18 mouse cellular contexts compared by ENCODE assay signal in the genomic region with DNA sequence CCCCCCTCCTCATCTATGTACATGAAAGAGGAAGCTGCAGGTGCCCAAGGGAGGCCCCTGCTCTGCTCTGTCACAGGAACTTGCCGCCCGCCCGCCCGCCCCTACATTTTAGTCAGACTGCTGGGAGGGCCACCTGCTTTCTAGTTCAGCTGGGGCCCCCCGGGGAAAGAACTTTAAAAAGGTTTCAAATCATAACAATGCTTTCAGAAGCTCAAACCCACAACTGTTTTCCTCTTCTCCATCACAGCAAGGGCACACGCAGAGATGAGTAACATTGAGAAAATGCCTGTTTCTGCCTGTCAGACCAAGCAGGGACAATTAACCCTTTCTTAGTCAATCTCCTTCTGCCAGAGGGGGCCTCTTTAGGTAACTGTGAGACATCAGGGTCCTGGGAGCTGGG. TPM values are rescaled to one million over a fixed set of nuclear protein-coding genes. Genes with fewer than 3 reads are reported as not detected.
"Had no signal": no experiment of that assay in that cellular context is flagged by ENCODE, and none has a peak within 500 bp of the region (broad histone marks: within the 10 kb centered on the region; RNA-seq: fewer than 3 reads in every experiment).

No protein-coding gene starts in this region.

- H3K9ac ChIP-seq: limb, embryonic 15.5 days; liver, embryonic 13.5 days; liver, embryonic 15.5 days; lung, embryonic 14.5 days; midbrain, embryonic 12.5 days; midbrain, embryonic 15.5 days; neural tube, embryonic 12.5 days; stomach, embryonic 15.5 days had no signal

- ATAC-seq: midbrain, embryonic 15.5 days had no signal

- H3K27me3 ChIP-seq: limb, embryonic 15.5 days; liver, embryonic 13.5 days; liver, embryonic 15.5 days; midbrain, embryonic 12.5 days; midbrain, embryonic 15.5 days; neural tube, embryonic 12.5 days; stomach, embryonic 15.5 days had no signal

- H3K27ac ChIP-seq: limb, embryonic 15.5 days; liver, embryonic 13.5 days; liver, embryonic 15.5 days; macrophage; midbrain, embryonic 12.5 days; midbrain, embryonic 15.5 days; neural tube, embryonic 12.5 days; stomach, embryonic 15.5 days; stomach, postnatal 0 days had no signal

- H3K9me3 ChIP-seq: limb, embryonic 15.5 days; liver, embryonic 13.5 days; liver, embryonic 15.5 days; megakaryocyte, embryonic 14.5 days; midbrain, embryonic 12.5 days; midbrain, embryonic 15.5 days; neural tube, embryonic 12.5 days; stomach, embryonic 15.5 days had no signal

- H3K36me3 ChIP-seq: limb, embryonic 15.5 days; liver, embryonic 13.5 days; liver, embryonic 15.5 days; midbrain, embryonic 12.5 days; midbrain, embryonic 15.5 days; neural tube, embryonic 12.5 days; stomach, embryonic 15.5 days had no signal

- H3K4me1 ChIP-seq: limb, embryonic 15.5 days; liver, embryonic 13.5 days; liver, embryonic 15.5 days; megakaryocyte, embryonic 14.5 days; neural tube, embryonic 12.5 days; stomach, embryonic 15.5 days had no signal

- H3K4me2 ChIP-seq: limb, embryonic 15.5 days; liver, embryonic 11.5 days; liver, embryonic 13.5 days; liver, embryonic 15.5 days; lung, embryonic 14.5 days; neural tube, embryonic 12.5 days; stomach, embryonic 15.5 days had no signal

- H3K4me3 ChIP-seq: limb, embryonic 15.5 days; liver, embryonic 13.5 days; liver, embryonic 15.5 days; megakaryocyte, embryonic 14.5 days; midbrain, embryonic 12.5 days; midbrain, embryonic 15.5 days; neural tube, embryonic 12.5 days; stomach, embryonic 15.5 days had no signal

- DNase-seq: liver, embryonic 13.5 days; thymus, postnatal 36 days had no signal

RNA-seq across cellular contexts. Expression of a gene that starts 49.4 kb away (rescaled TPM):
- total RNA-seq: megakaryocyte progenitor cell, adult 5-6 weeks; monocyte, adult 5-6 weeks; neutrophil, adult 5-6 weeks had no signal
- polyA plus RNA-seq: limb, embryonic 15.5 days; liver, embryonic 11.5 days; liver, embryonic 13.5 days; liver, embryonic 15.5 days; macrophage; spleen, adult 2 months; stomach, embryonic 15.5 days; testis, adult 2 months had no signal
